Comparison of ENCODE assay signal across 8 mouse cellular contexts in genomic region chr5:122280827-122281462, GRCm38 (mm10). TPM values are rescaled to one million over a fixed set of nuclear protein-coding genes. Genes with fewer than 3 reads are reported as not detected.
DNase-seq lines count a peak whose midpoint lies in the region; ATAC-seq and TF ChIP-seq lines count a peak whose summit lies in the region.

No protein-coding gene starts in this region.

- H3K27me3 ChIP-seq in heart, embryonic 15.5 days: no peaks in the 10 kb centered on the region
- no peaks in the 10 kb centered on the region for H3K27me3 ChIP-seq in limb, embryonic 14.5 days (ENCODE audit: control insufficient read depth, insufficient read depth, low read length)
- H3K27me3 ChIP-seq in splenic B cell, adult 2 months (ENCODE audit: control insufficient read depth, insufficient read depth, low read length, poor library complexity, severe bottlenecking): no peaks in the 10 kb centered on the region

- ATAC-seq in heart, embryonic 15.5 days (replicated peaks; ENCODE audit: insufficient number of reproducible peaks, insufficient read depth, low FRiP score, low read depth): no peak
- no peak for ATAC-seq in limb, embryonic 14.5 days (ENCODE audit: low FRiP score, low read depth)

- H3K9ac ChIP-seq in heart, embryonic 15.5 days: no peak overlapping the region
- H3K9ac ChIP-seq in limb, embryonic 14.5 days (ENCODE audit: low read depth, low read length, severe bottlenecking): no peak overlapping the region

- peak; percentile 51 to 68 for DNase-seq in urinary bladder, adult 18-20 months (ENCODE audit: low spot score in 2 of 2)
- DNase-seq in urinary bladder, postnatal 10 days (ENCODE audit: low spot score): no peak
- DNase-seq in limb, embryonic 14.5 days (ENCODE audit: low spot score): no peak
- peak; percentile 52 for DNase-seq in splenic B cell, adult 2 months (ENCODE audit: low read depth, low spot score)
- DNase-seq in layer of hippocampus, adult 18-20 months (ENCODE audit: low spot score in 2 of 2): no peak
- DNase-seq in cerebellum, adult 9-11 months: no peak
- no peak for DNase-seq in cerebellum, adult 8-10 months

- peak overlapping the region; percentile 51 for H3K4me2 ChIP-seq in heart, embryonic 15.5 days
- peak overlapping the region; percentile 16 for H3K4me2 ChIP-seq in limb, embryonic 14.5 days (replicated peaks; ENCODE audit: low read depth, low read length, severe bottlenecking)

- peak overlapping the region; percentile 5; the same call in 1 of the 2 replicates for H3K4me3 ChIP-seq in heart, embryonic 15.5 days
- no peak overlapping the region for H3K4me3 ChIP-seq in limb, embryonic 14.5 days (replicated peaks; ENCODE audit: low read length)

- peak overlapping the region; percentile 5; the same call in 1 of the 2 replicates for H3K27ac ChIP-seq in heart, embryonic 15.5 days
- H3K27ac ChIP-seq in limb, embryonic 14.5 days (replicated peaks; ENCODE audit: low read depth, low read length): no peak overlapping the region

- no peaks in the 10 kb centered on the region for H3K9me3 ChIP-seq in heart, embryonic 15.5 days (replicated peaks)
- no peaks in the 10 kb centered on the region for H3K9me3 ChIP-seq in limb, embryonic 14.5 days (ENCODE audit: control insufficient read depth, low read length)

- peaks cover 27% of the 10 kb centered on the region for H3K4me1 ChIP-seq in heart, embryonic 15.5 days (replicated peaks)
- peaks cover 16% of the 10 kb centered on the region for H3K4me1 ChIP-seq in limb, embryonic 14.5 days (ENCODE audit: control insufficient read depth, insufficient read depth, low read length)

- WGBS in heart, embryonic 15.5 days: 27% methylated on average over 19 of the region's 19 CpGs
- WGBS in limb, embryonic 14.5 days: 27% methylated on average over 19 of the region's 19 CpGs

- TF ChIP-seq POLR2A in limb, embryonic 14.5 days (IDR thresholded peaks at IDR 0.05; ENCODE audit: borderline replicate concordance, extremely low read depth, insufficient read depth, insufficient read length): no peak

- H3K36me3 ChIP-seq in heart, embryonic 15.5 days: no peaks in the 10 kb centered on the region
- H3K36me3 ChIP-seq in limb, embryonic 14.5 days (ENCODE audit: control insufficient read depth, insufficient read depth, low read length): no peaks in the 10 kb centered on the region
- no peaks in the 10 kb centered on the region for H3K36me3 ChIP-seq in splenic B cell, adult 2 months (ENCODE audit: control insufficient read depth, insufficient read depth, low read length, poor library complexity, severe bottlenecking)

RNA-seq across cellular contexts. Expression of gene Pptc7, which starts 3.2 kb away (rescaled TPM):
- polyA plus RNA-seq in heart, embryonic 15.5 days (2015; fragmentation: Nextera tagmentation; extraction: Ambion mirVana): 11.9 and 12.2 TPM in 2 replicates
- 11.5 and 13.7 TPM in 2 replicates for polyA plus RNA-seq in limb, embryonic 14.5 days (2012; rRNA removed)
- 7.6 and 8.9 TPM in 2 replicates for polyA plus RNA-seq in limb, embryonic 14.5 days (2014; fragmentation: Nextera tagmentation; extraction: Ambion mirVana)
- 10 to 100 TPM; 44.9 to 47.9 TPM for total RNA-seq in layer of hippocampus, adult 18-20 months (2021)

RNA-seq across cellular contexts. Expression of gene Tctn1, which starts 16.7 kb away (rescaled TPM):
- polyA plus RNA-seq in heart, embryonic 15.5 days (2015; fragmentation: Nextera tagmentation; extraction: Ambion mirVana): 2.5 and 3.3 TPM in 2 replicates
- polyA plus RNA-seq in limb, embryonic 14.5 days (2012; rRNA removed): 28.3 and 38.3 TPM in 2 replicates
- 5.5 TPM in 2 replicates for polyA plus RNA-seq in limb, embryonic 14.5 days (2014; fragmentation: Nextera tagmentation; extraction: Ambion mirVana)
- total RNA-seq in layer of hippocampus, adult 18-20 months (2021): 10 to 100 TPM; 10.9 to 12.0 TPM

Comparison
In these comparisons a context has a peak if more than half of its experiments do, and no peak if none do; other contexts are left out.
1. DNase-seq: peak in urinary bladder, adult 18-20 months (2 of 2) and splenic B cell, adult 2 months (single experiment); none in urinary bladder, postnatal 10 days (single experiment), limb, embryonic 14.5 days (single experiment), layer of hippocampus, adult 18-20 months (0 of 2), cerebellum, adult 9-11 months (single experiment) and cerebellum, adult 8-10 months (single experiment).